Mouse (Mus musculus) telencephalon, adult 2 months (tissue): ENCODE results near the gene Zkscan14.
"Not testable (repeated sequence)": the region's sequence is repeated elsewhere in the genome, so short reads cannot be mapped to it uniquely, and the experiment has no call there.

Source experiments
- DNase-seq: peaks from one replicate; pipeline ENCODE4 v3.0.0-alpha.2; 2011; ENCODE audit warnings: low read depth, low spot score

The Zkscan14 gene

DNA sequence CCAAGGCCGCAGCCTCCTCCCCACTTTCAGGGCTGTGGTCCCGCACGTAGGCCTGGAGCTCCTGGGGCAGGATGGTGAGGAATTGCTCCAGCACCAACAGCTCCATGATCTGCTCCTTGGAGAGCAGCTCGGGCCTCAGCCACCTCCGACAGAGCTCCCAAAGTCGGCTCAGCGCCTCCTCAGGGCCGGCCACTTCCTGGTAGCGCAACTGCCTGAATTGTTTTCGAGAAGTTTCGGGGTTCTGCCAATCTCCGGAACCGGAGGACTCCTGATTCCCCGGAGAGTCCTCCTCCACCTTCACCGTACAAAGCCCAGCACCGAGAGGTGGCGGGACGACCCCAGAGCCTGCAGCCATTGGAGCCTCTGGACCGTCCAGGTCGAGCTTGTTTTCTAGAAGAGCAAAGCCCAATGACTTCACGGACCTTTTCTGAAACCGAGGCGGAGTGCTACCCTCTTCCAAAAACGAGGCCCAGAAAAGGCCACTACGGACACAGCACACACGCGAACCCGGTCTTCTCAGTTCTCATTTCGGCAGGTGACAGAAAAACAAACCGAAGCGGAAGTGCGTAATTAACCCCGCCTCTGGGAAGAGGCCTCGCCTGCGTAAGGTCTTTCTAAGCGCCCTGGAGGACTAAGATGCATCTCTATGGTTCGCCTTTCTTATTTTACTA, at the start of gene Zkscan14:
Zkscan14 (minus strand) TSS at position 548 of the 671 bp plus-strand sequence.
- peak; percentile 88 for DNase-seq

DNA sequence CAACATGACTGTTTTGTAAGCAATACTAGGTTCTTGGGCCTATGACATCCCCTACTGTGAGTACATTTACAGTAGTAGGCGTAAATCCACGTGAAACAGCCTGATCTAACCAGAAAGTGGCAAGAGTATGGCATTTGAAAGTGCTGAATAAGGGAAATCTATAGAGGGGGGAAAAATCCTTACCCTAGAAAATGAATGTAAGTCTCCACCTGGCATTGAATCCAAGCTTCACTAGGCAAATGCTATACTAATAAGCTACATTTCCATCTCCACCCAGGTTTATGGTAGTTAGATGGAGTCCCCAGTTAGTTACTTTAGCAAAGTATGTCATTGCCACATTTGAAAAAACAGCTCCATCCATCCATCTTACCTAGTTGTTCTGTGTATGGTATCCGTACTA, 47.9 kb upstream of the Zkscan14 start:
- DNase-seq = no peak

DNA sequence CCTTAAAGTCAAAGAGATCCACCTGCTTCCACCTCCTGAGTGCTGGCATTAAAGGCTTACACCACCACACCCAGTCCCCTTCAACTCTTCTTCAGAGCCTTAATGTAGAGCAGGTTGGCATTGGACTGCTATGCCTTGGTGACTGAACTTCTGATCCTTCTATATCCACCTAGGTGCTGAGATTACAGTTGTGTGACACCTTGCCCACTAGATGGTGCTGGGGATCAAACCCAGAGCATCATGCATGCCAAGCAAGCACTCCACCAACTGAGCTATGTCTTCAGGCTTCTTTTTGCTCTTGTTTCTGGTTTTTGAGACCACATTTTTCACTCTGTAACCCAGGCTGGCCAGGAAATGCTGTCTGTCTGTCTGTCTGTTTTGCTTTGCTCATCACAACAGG, 33.0 kb upstream of the Zkscan14 start:
- DNase-seq = no peak

DNA sequence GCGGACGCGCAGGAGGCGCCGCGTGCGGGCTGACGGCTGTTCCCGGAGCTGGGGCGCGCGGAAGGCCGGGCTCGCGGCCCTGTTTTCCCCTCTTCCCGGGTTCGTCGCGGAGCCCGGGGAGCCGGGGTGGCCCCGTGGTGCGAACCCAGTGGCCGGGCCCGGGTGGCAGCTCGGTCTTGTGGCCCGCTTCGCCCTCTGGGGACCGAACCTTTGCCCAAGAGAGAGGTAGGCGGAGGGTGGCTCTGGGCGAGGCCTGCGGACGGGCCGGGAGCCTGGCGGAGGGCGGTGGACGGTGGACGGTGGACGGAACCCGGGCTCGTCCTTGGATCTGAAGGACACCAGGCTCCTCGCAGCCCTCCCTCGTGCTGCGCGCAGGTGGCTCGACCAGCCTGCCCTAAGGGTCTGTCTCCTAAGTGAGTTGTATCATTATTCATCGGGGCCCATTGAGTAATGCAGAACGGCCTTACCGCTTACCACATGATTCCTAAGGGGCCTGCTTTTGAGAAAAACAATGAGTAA, 30.3 kb upstream of the Zkscan14 start:
- DNase-seq = no peak

DNA sequence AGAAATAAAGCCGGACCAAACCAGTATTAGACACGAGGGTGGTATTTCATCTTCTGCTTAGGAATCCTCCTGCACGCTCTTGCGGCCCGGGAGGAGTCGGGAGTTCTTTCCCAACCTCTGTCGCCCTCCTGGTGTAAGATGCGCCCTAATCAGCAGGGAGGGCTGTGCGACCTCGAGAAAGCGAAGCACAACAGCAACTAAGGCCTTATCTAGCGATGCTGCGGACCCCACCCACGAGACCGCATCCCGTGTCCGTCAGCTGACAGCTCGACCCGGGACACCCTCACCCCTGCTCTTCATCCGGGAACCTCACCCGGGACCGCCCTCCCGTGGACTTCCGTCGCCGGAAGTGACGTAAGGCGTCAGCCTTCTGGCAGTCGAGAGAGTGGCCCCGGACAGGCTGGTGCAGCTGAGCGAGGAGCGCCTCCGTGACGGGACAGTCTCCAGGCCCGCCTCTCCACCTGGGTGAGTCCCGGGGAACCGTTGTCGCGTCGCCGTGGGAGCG, 29.8 kb upstream of the Zkscan14 start, which contains the start of gene Zfp655:
Zfp655 (plus strand) TSS at position 349 of the 505 bp plus-strand sequence.
- DNase-seq = peak; percentile 96

DNA sequence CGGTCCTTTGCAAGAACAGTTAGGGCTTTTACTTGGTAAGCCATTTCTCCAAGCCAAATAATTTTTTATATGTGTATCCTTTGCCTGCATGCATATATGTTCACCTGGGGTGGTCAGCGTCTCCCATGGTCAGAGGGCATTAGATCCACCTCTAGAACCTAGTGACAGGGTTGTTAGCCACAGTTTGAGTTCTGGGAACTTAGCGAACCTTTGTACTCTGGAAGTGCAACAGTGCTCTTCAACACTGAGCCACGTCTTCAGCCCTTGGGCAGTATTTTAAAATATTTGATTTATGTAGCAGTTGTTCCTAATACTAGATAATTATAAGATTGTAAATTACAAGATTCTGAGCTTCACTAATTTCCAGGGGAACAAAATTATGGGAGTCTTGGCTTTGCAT, 29.0 kb upstream of the Zkscan14 start:
- no peak for DNase-seq

DNA sequence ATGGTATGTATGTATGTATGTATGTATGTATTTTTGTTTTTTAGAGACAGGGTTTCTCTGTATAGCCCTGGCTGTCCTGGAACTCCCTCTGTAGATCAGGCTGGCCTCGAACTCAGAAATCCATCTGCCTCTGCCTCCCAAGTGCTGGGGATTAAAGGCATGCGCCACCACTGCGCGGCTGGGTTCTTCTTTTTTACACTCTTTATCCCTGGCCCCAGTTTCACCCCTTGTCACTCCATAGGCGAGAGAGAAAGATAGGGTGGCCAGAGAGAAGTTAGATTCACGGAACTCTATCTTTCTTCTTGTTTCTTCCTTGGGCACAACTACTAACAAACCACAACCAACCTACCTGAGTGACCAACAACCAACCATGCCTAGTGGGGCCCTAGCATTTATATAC, 27.6 kb upstream of the Zkscan14 start:
- DNase-seq = not testable (repeated sequence)

DNA sequence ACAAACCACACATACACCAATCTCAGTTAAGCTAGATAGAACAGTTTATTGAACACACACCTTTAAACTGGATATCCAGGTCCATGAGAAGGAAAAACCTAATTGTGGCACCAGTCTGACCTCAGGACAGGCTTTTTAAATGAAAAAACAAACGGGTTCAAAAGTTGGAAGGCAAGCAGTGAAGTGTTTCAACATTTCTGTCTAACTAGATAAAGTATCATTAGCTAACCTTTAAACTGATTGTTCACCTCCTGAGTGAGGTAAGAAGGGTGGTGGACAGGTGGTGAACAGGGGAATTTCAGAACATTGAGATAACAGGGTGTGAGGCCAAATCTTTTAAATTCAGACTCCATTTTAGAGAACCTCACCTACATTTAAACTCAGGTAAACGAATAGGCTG, 24.8 kb upstream of the Zkscan14 start:
- no peak for DNase-seq

DNA sequence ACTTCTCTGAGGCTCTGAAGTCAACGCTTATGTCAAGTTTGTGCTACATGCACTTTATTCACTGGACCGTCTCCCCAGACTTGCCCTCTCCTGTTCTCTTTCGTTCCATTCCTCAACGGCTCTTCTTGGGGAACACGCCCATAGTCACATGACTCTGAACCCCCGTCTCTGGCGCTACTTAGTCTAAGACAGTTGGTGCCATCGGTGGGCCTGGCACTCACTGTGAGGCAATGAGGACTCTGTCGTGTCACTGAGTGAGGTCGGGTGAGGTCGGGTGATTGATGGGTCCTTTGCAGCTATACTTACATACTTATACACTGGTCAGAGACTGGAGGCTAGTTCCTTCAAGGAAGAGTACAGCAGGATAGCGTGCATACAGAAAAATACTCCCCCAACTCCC, 21.7 kb upstream of the Zkscan14 start:
- no peak for DNase-seq

DNA sequence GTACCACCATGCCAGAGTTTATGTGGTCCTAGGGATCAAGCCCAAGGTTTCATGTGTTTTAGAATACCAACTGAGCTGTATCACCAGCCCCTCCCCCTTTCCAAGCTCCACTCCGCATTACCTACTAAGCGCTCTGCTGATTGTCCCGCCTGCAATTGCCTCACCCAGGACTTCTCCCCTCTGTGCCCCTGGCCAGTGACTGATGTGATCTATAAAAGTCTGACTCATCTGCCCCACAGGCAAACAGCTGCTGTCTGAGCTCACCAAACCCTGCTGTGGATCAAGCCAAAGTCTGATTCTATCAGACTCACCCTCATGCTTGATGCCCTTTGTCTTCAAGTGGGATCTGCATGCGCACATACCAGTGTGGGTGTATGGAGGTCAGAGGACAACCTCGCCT, 21.2 kb upstream of the Zkscan14 start:
- DNase-seq = no peak

DNA sequence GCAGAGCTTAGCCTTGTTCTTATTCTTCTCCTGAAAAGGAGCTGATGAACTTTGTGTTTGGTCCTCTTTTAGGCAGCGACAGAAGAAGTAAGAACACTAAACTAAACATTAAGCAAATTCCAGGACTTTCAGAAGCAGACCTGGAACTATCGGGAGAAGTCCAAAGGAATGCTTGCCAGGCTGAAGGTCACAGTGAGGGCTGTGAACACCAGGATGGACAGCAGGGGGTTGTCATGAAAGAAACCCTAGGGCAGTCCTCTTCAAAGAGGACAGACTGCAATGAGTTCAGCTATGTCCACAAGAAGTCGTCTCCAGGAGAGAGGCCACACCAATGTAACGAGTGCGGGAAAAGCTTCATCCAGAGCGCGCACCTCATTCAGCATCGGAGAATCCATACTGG, 18.3 kb upstream of the Zkscan14 start:
- no peak for DNase-seq

DNA sequence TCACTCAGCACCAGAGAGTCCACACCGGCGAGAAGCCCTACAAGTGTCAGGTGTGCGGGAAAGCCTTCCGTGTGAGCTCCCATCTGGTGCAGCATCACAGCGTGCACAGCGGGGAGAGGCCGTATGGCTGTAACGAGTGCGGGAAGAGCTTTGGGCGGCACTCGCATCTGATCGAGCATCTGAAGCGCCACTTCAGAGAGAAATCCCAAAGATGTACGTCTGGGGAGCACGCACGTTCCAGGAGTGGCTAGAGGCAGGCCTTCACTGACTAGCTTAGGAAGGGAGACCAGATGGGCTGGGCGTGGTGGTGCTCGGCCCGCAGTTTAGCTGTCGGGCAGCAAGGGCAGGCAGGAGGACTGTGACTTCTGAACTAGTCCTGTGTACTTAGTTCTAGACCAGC, 17.0 kb upstream of the Zkscan14 start:
- DNase-seq = no peak

DNA sequence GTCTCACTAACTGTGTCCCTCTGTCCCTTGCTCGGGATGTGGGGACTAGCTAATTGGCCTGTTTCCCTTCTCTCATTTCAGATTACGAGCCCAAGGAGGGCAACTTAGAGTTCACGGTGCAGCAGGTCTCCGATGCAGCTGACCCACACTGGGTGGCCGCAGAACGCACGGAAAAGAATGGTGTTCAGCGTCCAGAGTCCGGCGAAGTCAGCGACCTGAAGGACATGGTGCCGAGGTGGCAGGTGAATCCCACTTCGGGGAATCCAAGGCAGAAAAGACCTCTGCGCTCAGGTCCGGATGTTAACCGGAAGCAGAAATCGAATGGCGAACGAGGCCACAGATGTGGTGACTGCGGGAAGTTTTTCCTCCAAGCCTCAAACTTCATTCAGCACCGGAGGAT, 16.5 kb upstream of the Zkscan14 start:
- no peak for DNase-seq

DNA sequence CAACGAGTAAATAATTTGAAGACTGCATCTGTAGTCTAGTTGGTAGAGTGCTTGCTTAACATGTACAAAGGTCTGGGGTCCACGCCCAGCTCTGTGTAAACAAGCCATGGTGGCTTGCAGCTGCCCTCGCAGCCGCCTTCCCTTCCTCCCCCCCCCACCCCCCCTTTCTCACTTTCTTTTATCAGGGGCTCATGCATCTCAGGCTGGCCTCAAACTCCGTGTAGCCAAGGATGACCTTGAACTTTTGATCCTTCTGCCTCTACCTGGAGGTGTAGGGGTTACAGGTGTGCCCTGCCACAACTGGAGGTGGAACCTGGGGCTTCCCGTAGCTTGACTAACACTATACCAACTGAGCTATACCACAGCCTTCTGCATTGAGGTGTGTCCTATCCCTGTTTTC, 16.1 kb upstream of the Zkscan14 start:
- DNase-seq = no peak

DNA sequence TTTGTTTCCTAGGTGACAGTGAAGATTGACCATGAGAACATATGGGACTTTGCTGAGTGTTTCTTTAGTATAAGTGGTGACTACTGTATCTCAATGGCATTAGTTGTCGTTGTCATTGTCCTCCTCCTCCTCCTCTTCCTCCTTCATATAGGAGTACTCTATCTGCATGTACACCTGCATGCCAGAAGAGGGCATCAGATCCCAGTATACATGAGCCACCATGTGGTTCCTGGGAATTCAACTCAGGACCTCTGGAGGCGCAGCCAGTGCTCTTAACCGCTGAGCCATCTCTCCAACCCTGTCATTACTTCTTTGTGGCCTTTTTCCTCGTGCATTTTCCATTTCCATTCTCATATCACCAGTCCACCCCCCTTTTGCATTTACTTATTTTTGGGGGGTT, 13.0 kb upstream of the Zkscan14 start:
- DNase-seq = no peak

DNA sequence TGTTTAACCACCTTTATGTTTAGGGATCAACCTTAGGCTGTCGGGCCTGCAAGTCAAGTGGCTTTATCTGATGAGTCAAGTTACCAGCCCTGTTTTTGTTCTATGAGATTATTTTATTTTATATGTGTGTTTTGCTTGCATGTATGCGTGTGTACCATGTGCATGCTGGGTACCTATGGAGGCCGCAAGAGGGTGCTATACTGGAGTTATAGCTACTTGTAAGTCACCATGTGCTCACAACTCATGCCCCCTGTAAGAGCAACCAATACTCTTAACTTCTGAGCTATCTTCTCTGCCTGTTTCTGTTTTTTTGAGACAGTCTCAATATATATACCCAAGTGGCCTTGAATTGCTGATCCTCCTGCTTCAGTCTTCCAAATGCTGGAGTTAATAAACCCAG, 11.8 kb upstream of the Zkscan14 start:
- DNase-seq = no peak

DNA sequence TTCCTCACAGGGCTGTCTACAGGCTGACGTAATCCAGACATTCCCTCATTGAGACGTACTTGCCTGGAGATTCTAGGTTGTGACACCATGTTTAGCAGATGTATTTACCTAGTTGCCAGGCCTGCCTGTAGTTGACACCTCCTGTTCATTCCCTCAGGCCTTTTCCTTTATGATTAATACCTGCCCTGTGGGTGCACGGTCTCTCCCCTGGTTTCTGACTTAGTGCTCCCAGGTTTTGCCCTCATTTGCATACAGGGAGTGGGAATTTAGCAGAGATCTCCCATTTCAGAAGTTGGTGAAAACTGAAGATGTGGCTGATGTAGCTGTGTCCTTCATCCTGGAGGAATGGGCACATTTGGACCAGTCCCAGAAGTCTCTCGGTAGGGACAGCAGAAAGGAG, 10.5 kb upstream of the Zkscan14 start:
- DNase-seq = no peak

DNA sequence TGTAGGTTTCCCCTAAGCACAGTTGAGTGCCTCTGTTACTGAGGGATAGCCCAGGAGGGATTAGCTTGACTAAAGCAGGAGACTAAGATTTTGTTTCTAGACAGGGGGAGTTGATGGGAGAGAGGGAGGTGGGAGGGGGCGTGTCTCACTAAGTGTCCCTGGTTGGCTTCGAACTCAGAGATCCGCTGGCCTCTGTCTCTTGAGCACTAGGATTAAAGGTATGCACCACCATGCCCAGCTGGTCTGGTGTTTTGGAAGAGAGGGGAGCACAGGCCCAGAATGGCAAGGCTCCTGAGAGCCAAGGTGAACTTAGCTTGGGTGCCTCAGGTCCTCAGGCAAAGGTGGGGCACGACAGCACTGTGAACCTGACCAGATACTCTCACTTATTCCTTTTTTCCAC, 9.7 kb upstream of the Zkscan14 start:
- no peak for DNase-seq

DNA sequence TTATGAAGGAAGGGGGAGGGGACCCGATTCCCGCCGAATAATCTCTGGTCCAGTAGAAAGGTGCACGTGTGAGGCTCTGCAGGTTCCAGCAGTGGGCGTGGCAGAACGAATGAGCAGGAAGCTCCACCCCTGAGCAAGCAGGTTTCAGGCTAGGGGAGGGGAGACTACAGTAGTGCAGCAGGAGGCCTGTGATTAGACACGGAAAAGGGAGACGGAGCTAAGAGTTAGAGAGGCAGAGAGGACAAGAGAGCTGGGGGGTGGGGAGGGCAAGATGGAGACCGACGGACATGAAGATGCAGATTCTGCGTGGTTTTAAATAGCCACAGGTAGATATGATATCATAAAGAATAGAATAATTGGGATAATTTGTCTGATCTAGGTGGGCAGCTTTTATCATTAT, 6.7 kb upstream of the Zkscan14 start:
- DNase-seq = not testable (repeated sequence)

DNA sequence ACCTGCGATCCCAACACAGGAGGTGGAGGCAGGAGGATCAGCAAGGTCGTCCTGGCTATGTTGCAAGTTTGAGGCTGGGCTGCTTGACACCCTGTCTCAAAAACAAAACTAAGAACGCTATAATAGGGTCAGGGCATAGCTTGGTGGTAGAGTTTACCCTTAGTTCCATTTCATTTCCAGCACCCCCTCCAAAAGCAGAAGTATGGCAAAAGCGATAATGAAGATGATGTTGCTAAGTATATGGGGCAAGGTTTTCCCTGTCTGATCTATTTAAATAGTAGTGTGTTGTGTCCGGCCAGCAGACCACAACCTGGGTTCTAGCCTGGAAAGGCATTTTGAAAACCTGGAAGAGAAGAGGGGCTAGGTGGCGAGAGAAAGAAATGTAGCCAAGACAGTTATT, 6.3 kb upstream of the Zkscan14 start:
- no peak for DNase-seq

DNA sequence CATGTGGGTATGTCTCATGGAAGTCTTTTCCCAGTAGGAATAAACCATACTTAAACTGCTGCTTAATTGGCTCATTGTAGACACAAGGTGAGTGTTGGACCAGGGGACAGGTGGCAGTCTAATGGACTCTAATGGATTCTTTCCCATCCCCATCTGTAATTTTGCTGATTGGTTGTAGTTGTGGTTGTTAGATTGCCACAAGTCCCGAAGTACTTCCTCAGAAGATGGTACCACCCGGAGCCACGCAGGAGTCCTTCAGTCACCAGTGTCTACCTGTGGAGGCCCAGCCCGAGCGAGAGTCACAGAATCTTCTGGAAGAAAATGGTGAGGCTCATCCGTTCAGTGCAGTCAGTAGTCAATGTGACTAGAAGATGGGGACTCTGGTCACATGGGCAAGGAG, 5.7 kb upstream of the Zkscan14 start:
- no peak for DNase-seq

DNA sequence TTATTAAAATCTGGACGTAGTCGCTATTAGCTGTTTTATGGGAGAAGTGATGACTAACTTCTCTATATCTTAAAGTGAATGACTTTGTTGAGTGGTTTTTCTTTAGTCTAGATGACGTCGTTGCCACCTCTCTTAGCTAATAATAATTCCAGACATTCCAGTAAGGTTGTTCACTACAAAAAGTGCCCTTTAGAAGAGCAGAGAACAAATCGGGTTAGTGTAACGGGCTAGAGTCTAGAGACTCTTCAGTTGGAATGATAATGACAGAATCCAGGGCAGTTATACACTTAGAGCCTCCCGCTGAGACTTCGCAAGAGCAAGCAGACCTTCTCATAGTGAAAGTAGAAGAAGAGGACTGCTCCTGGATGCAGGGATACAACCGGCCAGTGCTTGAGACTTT, 3.4 kb upstream of the Zkscan14 start:
- DNase-seq = no peak

DNA sequence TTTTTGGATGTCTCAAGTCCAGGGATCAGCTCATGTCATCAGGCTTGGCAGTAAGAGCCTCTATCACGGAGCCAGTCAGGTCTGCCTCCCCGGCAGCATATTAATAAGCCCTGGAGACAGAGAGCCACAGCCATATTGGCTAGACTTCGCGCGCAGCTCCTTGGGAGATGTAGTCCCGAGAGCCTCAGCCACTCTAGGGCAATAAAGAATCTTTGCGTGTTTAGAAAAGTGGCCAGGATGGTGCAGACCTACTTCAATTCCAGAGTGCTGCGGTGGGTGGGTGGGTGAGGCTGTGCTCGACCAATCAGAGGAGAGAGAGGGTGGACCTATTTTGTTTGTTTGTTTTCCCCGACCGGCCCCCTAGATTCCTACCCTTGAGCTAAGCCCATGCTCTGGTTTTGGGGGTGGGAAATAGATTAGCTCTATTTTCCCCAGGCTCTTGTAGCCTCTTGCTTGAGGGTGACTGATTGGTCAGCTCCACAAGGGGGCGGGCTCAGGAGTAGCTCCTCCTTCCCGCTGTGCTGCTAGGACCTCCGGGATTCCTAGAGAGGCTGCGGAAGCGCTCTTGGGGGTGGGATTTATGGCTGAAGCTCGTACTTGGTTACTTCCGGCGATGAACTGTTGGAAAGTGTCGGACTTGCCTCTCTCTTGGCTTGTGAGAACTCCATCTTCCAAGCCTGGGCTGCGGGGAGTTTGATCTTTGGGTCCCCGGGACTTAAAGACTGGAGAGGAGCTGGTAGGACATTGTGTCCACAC, 2.4 kb upstream of the Zkscan14 start, which contains the start of gene Zkscan5:
Zkscan5 (plus strand) TSS at position 627 of the 756 bp plus-strand sequence.
- DNase-seq = peak; percentile 99
